Comparison of ENCODE assay signal across 15 mouse cellular contexts in genomic region chr3:133646449-133647059, GRCm38 (mm10).
DNase-seq lines count a peak whose midpoint lies in the region; ATAC-seq and TF ChIP-seq lines count a peak whose summit lies in the region.
"Had no signal": no experiment of that assay in that cellular context is flagged by ENCODE, and none has a peak within 500 bp of the region (broad histone marks: within the 10 kb centered on the region; RNA-seq: fewer than 3 reads in every experiment).

No protein-coding gene starts in this region.

- H3K9ac ChIP-seq in lung, embryonic 14.5 days, result no peak overlapping the region
- no peak overlapping the region for H3K9ac ChIP-seq in lung, postnatal 0 days (replicated peaks; ENCODE audit: low read depth)
- no peak overlapping the region for H3K9ac ChIP-seq in forebrain, postnatal 0 days
- no peak overlapping the region for H3K9ac ChIP-seq in midbrain, embryonic 12.5 days (replicated peaks)
- H3K9ac ChIP-seq: kidney, embryonic 15.5 days; liver, embryonic 15.5 days had no signal

- no peaks in the 10 kb centered on the region for H3K36me3 ChIP-seq in lung, embryonic 14.5 days (ENCODE audit: insufficient read depth)
- no peaks in the 10 kb centered on the region for H3K36me3 ChIP-seq in lung, postnatal 0 days (ENCODE audit: insufficient read depth, low read length)
- H3K36me3 ChIP-seq in forebrain, postnatal 0 days (ENCODE audit: insufficient read depth), result no peaks in the 10 kb centered on the region
- H3K36me3 ChIP-seq in midbrain, embryonic 12.5 days, result no peaks in the 10 kb centered on the region
- H3K36me3 ChIP-seq: embryonic facial prominence, embryonic 10.5 days; G1E; kidney, embryonic 15.5 days; liver, embryonic 15.5 days had no signal

- H3K27ac ChIP-seq in lung, embryonic 14.5 days (ENCODE audit: low read depth), result no peak overlapping the region
- H3K27ac ChIP-seq in lung, postnatal 0 days (ENCODE audit: low read length), result no peak overlapping the region
- no peak overlapping the region for H3K27ac ChIP-seq in forebrain, postnatal 0 days (ENCODE audit: low read depth, low read length)
- no peak overlapping the region; the same call in 1 of the 2 replicates for H3K27ac ChIP-seq in midbrain, embryonic 12.5 days (replicated peaks)
- H3K27ac ChIP-seq: embryonic facial prominence, embryonic 10.5 days; kidney, embryonic 15.5 days; liver, embryonic 15.5 days had no signal

- WGBS in lung, embryonic 14.5 days, result 38% methylated on average over 7 of the region's 7 CpGs
- 48% methylated on average over 7 of the region's 7 CpGs for WGBS in lung, postnatal 0 days
- 33% methylated on average over 7 of the region's 7 CpGs for WGBS in forebrain, postnatal 0 days
- WGBS in midbrain, embryonic 12.5 days, result 30% methylated on average over 7 of the region's 7 CpGs
- WGBS in lung, adult 2 months, result 59% methylated on average over 7 of the region's 7 CpGs

- no peaks in the 10 kb centered on the region for H3K9me3 ChIP-seq in lung, embryonic 14.5 days (ENCODE audit: low read depth, low read length)
- no peaks in the 10 kb centered on the region for H3K9me3 ChIP-seq in lung, postnatal 0 days (ENCODE audit: low read length)
- no peaks in the 10 kb centered on the region for H3K9me3 ChIP-seq in forebrain, postnatal 0 days (ENCODE audit: low read length)
- no peaks in the 10 kb centered on the region for H3K9me3 ChIP-seq in midbrain, embryonic 12.5 days
- H3K9me3 ChIP-seq: embryonic facial prominence, embryonic 10.5 days; G1E; kidney, embryonic 15.5 days; liver, embryonic 15.5 days; megakaryocyte, embryonic 14.5 days had no signal

- H3K4me2 ChIP-seq in lung, embryonic 14.5 days, result no peak overlapping the region
- no peak overlapping the region for H3K4me2 ChIP-seq in lung, postnatal 0 days (replicated peaks; ENCODE audit: low read depth, low read length)
- no peak overlapping the region for H3K4me2 ChIP-seq in forebrain, postnatal 0 days (ENCODE audit: low read depth)
- peak overlapping the region; percentile 29 for H3K4me2 ChIP-seq in midbrain, embryonic 12.5 days (replicated peaks)
- H3K4me2 ChIP-seq: kidney, embryonic 15.5 days; liver, embryonic 15.5 days had no signal

- ATAC-seq in lung, embryonic 14.5 days (ENCODE audit: insufficient read depth), result peak; percentile 38; the same call in 1 of the 2 replicates
- ATAC-seq in lung, postnatal 0 days, result no peak
- no peak; the same call in 1 of the 2 replicates for ATAC-seq in forebrain, postnatal 0 days
- peak; percentile 74 for ATAC-seq in midbrain, embryonic 12.5 days (ENCODE audit: low FRiP score, low read depth)

- H3K4me1 ChIP-seq in lung, embryonic 14.5 days (ENCODE audit: insufficient read depth), result no peaks in the 10 kb centered on the region
- no peaks in the 10 kb centered on the region for H3K4me1 ChIP-seq in lung, postnatal 0 days (ENCODE audit: insufficient read depth, low read depth, low read length)
- no peaks in the 10 kb centered on the region for H3K4me1 ChIP-seq in forebrain, postnatal 0 days (ENCODE audit: insufficient read depth)
- 0 out of 2 replicates have a peak, but pooled peaks cover 3% of the 10 kb centered on the region for H3K4me1 ChIP-seq in midbrain, embryonic 12.5 days
- no peaks in the 10 kb centered on the region for H3K4me1 ChIP-seq in lung, adult 2 months (ENCODE audit: control insufficient read depth, insufficient read depth, low read length)
- H3K4me1 ChIP-seq: embryonic facial prominence, embryonic 10.5 days; kidney, embryonic 15.5 days; liver, embryonic 15.5 days; megakaryocyte, embryonic 14.5 days had no signal

- TF ChIP-seq POLR2A in lung, adult 2 months (IDR thresholded peaks at IDR 0.05; ENCODE audit: borderline replicate concordance, extremely low read depth, low read depth, low read length), result no peak

- no peak overlapping the region for H3K4me3 ChIP-seq in lung, embryonic 14.5 days (ENCODE audit: low read depth, low read length)
- H3K4me3 ChIP-seq in lung, postnatal 0 days (ENCODE audit: low read depth, low read length), result no peak overlapping the region
- no peak overlapping the region for H3K4me3 ChIP-seq in forebrain, postnatal 0 days (ENCODE audit: low read depth, low read length)
- H3K4me3 ChIP-seq in midbrain, embryonic 12.5 days, result no peak overlapping the region
- no peak overlapping the region for H3K4me3 ChIP-seq in lung, adult 2 months (replicated peaks; ENCODE audit: extremely low read depth, low read depth, low read length)
- H3K4me3 ChIP-seq: embryonic facial prominence, embryonic 10.5 days; kidney, embryonic 15.5 days; liver, embryonic 15.5 days; megakaryocyte, embryonic 14.5 days had no signal

- no peak for TF ChIP-seq CTCF in lung, embryonic 14.5 days (IDR thresholded peaks at IDR 0.05; ENCODE audit: low read depth)
- TF ChIP-seq CTCF in lung, postnatal 0 days (IDR thresholded peaks at IDR 0.05), result no peak
- no peak for TF ChIP-seq CTCF in forebrain, postnatal 0 days (IDR thresholded peaks at IDR 0.05; ENCODE audit: low read depth)
- TF ChIP-seq CTCF in lung, adult 2 months (IDR thresholded peaks at IDR 0.05; ENCODE audit: insufficient read depth, low read length), result no peak

- peak; percentile 11 for DNase-seq in lung, embryonic 14.5 days
- no peak for DNase-seq in lung, postnatal 0 days (ENCODE audit: low spot score)
- peak; percentile 34 for DNase-seq in forebrain, postnatal 0 days
- peak; percentile 32 for DNase-seq in retina, postnatal 1 day
- no peak for DNase-seq in gastrocnemius, adult 18-20 months (ENCODE audit: low spot score)
- no peak for DNase-seq in lung, postnatal 25 days (ENCODE audit: low spot score)
- DNase-seq in lung, adult 2 months, result no peak
- DNase-seq: cerebellum, adult 11-12 months; gastrocnemius, postnatal 36 days had no signal

- no peaks in the 10 kb centered on the region for H3K27me3 ChIP-seq in lung, embryonic 14.5 days (ENCODE audit: insufficient read depth, low read length)
- no peaks in the 10 kb centered on the region for H3K27me3 ChIP-seq in lung, postnatal 0 days (replicated peaks; ENCODE audit: insufficient read depth, low read length)
- H3K27me3 ChIP-seq in forebrain, postnatal 0 days (ENCODE audit: insufficient read depth, low read length), result no peaks in the 10 kb centered on the region
- no peaks in the 10 kb centered on the region for H3K27me3 ChIP-seq in midbrain, embryonic 12.5 days
- H3K27me3 ChIP-seq: kidney, embryonic 15.5 days; liver, embryonic 15.5 days; megakaryocyte, embryonic 14.5 days had no signal

- no peak for TF ChIP-seq EP300 in lung, postnatal 0 days (IDR thresholded peaks at IDR 0.05)

Comparison
In these comparisons a context has a peak if more than half of its experiments do, and no peak if none do; other contexts are left out.
1. ATAC-seq: peak in lung, embryonic 14.5 days (single experiment) and midbrain, embryonic 12.5 days (single experiment); none in lung, postnatal 0 days (single experiment) and forebrain, postnatal 0 days (single experiment).
2. DNase-seq: peak in lung, embryonic 14.5 days (single experiment), forebrain, postnatal 0 days (single experiment) and retina, postnatal 1 day (single experiment); none in lung, postnatal 0 days (single experiment), gastrocnemius, adult 18-20 months (single experiment), lung, postnatal 25 days (single experiment) and lung, adult 2 months (single experiment).